Mouse (Mus musculus) forebrain, embryonic 14.5 days (tissue): Measurements from ENCODE around the gene Anxa1. TPM values are rescaled to one million over a fixed set of nuclear protein-coding genes. Genes with fewer than 3 reads are reported as not detected.

Experiments used
- ATAC-seq: fragments of 200-750 bp; cut with Nextera tagmentation; 2 replicates; pipeline ENCODE4 v1.8.0; 2017; ENCODE audit warnings: mild to moderate bottlenecking, moderate library complexity
- DNase-seq: peaks from one replicate; pipeline ENCODE4 v3.0.0-alpha.2; 2015; ENCODE audit warnings: low spot score
- H3K27ac ChIP-seq: fragments of 300-500 bp; sonication (generic); 2 replicates; pipeline ENCODE4 v1.5.1; 2014; ENCODE audit warnings: low read depth, mild to moderate bottlenecking, control low read depth, low read length, moderate library complexity
- H3K27me3 ChIP-seq: fragments of 300-500 bp; sonication (generic); replicated peaks from 2 replicates; pipeline ENCODE4 v1.6.1; 2014; ENCODE audit warnings: low read length, control low read depth, mixed read lengths; ENCODE audit not compliant: control insufficient read depth, insufficient read depth
- H3K36me3 ChIP-seq: fragments of 300-500 bp; sonication (generic); 2 replicates; pipeline ENCODE4 v1.6.1; 2014; ENCODE audit warnings: low read length, control low read depth; ENCODE audit not compliant: control insufficient read depth, insufficient read depth
- H3K4me1 ChIP-seq: fragments of 300-500 bp; sonication (generic); 2 replicates; pipeline ENCODE4 v1.6.1; 2014; ENCODE audit warnings: antibody characterized with exemption, low read length, control low read depth; ENCODE audit not compliant: control insufficient read depth, insufficient read depth
- H3K4me2 ChIP-seq: fragments of 300-500 bp; sonication (generic); 2 replicates; pipeline ENCODE4 v1.6.1; 2014; ENCODE audit warnings: mild to moderate bottlenecking, control low read depth, low read length
- H3K4me3 ChIP-seq: fragments of 300-500 bp; sonication (generic); 2 replicates; pipeline ENCODE4 v1.5.1; 2014; ENCODE audit warnings: low read depth, low read length, control low read depth
- H3K9ac ChIP-seq: fragments of 300-500 bp; sonication (generic); 2 replicates; pipeline ENCODE4 v1.6.1; 2014; ENCODE audit warnings: mild to moderate bottlenecking, low read length, control low read depth, moderate library complexity
- H3K9me3 ChIP-seq: fragments of 300-500 bp; sonication (generic); replicated peaks from 2 replicates; pipeline ENCODE4 v1.6.1; 2016; ENCODE audit warnings: low read length, control low read depth, mixed read lengths; ENCODE audit not compliant: control insufficient read depth
- WGBS: fragments of 180-500 bp; shearing (Covaris S2); extraction: QIAGEN DNeasy Blood & Tissue Kit; methylation state at CpG from one replicate; pipeline ENCODE4 v1.1.7; 2014; 5-methylcytosine and 5-hydroxymethylcytosine counted together
- polyA plus RNA-seq: library from polyadenylated mRNA; unstranded; fragments of >200 nt; fragmentation: Nextera tagmentation; extraction: Ambion mirVana; gene quantifications from 2 replicates; pipeline ENCODE4 v1.2.1, GENCODE M21; 2014

Gene Anxa1
- polyA plus RNA-seq, 1 experiment from 2014 or later, result 4.9 TPM

DNA sequence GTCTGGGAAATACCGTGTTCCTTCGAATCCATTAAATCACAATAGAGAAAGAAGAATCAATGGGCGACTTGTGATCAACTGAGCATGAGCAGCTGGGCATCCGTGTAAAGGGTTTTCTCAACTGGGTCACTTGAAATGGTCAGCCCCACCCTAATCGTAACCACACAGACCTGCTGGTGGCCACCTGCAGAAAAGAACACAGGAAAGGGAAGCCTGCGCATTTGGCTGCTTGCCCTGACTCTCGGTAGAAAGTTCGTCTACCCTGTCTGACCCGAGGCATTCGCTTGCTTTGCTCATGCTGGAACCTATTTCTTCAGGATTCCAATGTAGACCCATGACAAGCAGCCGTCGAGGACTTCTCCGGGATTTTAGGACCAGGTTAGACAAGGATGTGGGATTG, 25.8 kb downstream of the Anxa1 start:
- no peak for DNase-seq
- Histone ChIP-seq H3K4me2 (no peak overlapping the region), H3K4me3 (no peak overlapping the region), H3K27ac (no peak overlapping the region), H3K4me1 (no peaks in the 10 kb centered on the region), H3K9ac (no peak overlapping the region), H3K9me3 (no peaks in the 10 kb centered on the region), H3K36me3 (no peaks in the 10 kb centered on the region), H3K27me3 (no peaks in the 10 kb centered on the region)
- WGBS, result 91% methylated on average over 13 of the region's 13 CpGs
- ATAC-seq, result no peak

DNA sequence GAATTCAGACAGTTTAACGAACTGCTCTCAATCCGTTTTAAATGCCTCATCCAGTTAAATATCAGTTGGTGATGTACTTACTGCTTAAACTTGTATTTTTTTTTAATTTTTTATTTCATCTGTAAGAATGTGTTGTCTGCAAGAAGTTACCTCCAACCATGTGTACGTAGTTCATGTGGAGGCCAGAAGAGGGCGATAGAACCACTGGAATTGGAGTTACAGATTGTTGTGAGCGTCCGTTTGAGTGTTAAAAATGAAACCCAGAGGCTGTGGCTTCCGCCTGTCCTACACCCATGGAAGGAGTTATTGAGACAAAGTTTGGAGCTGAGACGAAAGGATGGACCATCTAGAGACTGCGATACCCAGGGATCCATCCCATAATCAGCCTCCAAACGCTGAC, 27.5 kb downstream of the Anxa1 start:
- Histone ChIP-seq H3K36me3 (no peaks in the 10 kb centered on the region), H3K9me3 (no peaks in the 10 kb centered on the region), H3K27ac (no peak overlapping the region), H3K27me3 (no peaks in the 10 kb centered on the region), H3K9ac (no peak overlapping the region), H3K4me3 (no peak overlapping the region), H3K4me1 (no peaks in the 10 kb centered on the region), H3K4me2 (no peak overlapping the region)
- ATAC-seq (no peak), DNase-seq (no peak)
- 72% methylated on average over 10 of the region's 10 CpGs for WGBS

DNA sequence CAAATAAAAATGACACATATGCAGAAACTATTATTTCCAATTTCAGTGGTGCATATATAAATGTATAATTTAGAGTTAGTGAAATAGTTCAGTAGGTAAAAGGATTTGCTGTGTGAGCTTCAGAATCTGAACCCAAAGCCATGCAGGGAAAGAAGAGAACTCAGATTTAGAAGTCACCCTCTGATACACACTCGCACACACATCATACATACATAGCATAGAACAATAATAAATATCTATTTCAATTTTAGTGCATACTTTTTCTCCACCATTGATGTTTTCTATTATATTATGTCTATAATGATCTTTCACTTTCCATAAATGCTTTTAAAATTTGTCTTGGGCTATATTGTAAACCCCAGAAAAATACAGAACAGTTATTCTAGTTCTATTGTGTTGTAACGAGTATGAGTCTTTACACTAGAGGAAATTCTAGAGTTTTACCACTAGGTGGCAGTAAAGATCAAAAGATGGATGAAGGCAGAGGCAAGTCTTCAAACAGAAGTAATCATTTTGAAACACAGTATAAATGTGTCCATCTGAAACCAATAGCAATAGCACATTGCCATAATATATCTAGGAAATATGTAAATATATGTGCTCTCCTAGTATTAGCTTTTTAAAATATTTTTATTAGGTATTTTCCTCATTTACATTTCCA, 28.7 kb downstream of the Anxa1 start:
- Histone ChIP-seq H3K4me3 (no peak overlapping the region), H3K4me2 (no peak overlapping the region), H3K27me3 (no peaks in the 10 kb centered on the region), H3K9ac (no peak overlapping the region), H3K4me1 (no peaks in the 10 kb centered on the region), H3K36me3 (no peaks in the 10 kb centered on the region), H3K9me3 (no peaks in the 10 kb centered on the region), H3K27ac (no peak overlapping the region)
- peak; percentile 84 for DNase-seq
- 44% methylated on average over 2 of the region's 2 CpGs for WGBS
- peak; percentile 90 for ATAC-seq

DNA sequence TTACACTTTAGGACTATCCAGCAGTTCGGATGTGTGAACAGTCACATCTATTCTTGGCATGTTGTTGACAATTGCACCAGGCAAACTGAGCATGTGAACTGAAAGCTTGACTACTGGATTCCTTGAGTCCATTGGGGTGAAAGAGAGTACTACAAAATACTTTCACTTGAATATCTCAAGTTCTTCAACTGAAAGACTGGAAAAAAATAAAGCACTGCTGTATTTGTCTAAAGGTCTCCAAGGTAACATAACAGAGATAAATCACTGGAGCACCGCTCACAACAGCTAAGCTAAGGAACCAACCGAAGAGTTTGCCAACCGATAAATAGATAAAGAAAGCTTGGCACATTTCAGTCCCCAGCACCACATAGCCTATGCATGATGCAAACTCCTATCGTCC, 32.1 kb downstream of the Anxa1 start:
- no peaks in the 10 kb centered on the region for H3K27me3 ChIP-seq
- no peak for DNase-seq

DNA sequence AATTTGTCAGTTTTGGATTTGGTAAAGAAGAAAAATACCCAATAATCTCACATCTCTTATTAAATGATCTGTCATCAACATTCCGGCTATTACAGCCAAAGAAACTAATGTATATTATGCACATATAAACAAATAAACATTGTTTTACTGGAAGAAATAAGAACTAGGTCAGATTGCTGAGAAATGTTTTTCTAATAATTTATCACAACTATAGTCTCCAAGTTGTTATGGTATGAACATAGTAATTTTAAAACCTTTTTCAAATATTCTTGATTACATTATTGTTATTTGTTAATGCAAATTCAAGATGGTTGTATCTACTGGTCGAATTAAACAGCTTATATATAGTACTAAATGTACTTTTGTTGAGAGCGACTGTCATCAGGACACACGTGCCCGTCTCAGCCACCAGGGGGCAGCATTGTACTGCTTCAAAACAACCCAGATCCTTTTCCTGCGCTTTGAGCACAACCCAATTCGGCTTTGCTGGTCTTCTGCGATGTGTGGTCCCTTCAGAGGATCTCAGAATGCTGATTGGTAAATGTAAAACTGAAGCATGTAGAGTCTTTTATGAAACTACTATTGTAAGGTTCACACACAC, 45.3 kb downstream of the Anxa1 start:
- 10% methylated on average over 8 of the region's 8 CpGs for WGBS
- peak; percentile 89 for ATAC-seq

More for the DNA sequence above, 32.1 kb downstream of the Anxa1 start:
- Histone ChIP-seq H3K36me3 (no peaks in the 10 kb centered on the region), H3K27ac (no peak overlapping the region), H3K9me3 (no peaks in the 10 kb centered on the region), H3K4me1 (no peaks in the 10 kb centered on the region), H3K4me2 (no peak overlapping the region), H3K4me3 (no peak overlapping the region), H3K9ac (no peak overlapping the region)
- 90% methylated on average over 5 of the region's 5 CpGs for WGBS
- no peak for ATAC-seq

DNA sequence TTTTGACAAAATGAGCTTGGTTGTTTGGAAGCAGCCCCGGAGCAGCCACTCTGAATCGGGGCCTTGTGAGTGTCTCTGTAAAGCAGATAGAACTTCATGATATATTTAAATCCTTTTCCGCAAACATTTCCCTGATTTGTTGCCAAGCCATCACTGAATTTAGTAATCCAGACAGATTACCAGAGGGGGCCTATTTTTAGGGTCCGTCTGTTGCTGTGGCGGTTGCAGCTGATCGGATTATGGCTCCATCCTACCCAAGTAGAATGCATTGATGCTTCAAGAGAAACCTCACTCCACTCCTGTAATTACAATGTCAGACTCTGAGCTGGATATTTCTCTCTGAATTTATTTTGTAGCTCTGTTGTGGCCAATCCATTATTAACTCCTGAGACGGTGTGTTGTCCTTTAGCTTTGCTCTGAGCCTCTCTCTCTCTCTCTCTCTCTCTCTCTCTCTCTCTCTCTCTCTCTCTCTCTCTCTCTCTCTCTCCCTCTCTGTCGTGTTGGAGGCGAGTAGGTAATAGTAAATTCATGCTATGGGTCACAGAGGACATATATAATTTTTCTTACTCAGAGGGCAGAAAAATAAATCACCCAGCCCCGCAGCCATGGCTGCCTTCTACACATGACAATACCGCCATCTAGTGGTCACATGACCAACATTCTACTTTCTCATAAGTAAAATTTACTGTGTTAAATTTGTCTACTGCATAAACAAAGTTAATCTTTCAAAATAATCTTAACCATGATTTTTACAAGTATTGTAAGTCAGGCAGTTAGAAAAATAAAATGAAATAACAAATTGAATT, 46.0 kb downstream of the Anxa1 start:
- Histone ChIP-seq H3K9ac (no peak overlapping the region), H3K4me2 (no peak overlapping the region), H3K9me3 (no peaks in the 10 kb centered on the region), H3K27ac (no peak overlapping the region), H3K27me3 (no peaks in the 10 kb centered on the region), H3K36me3 (no peaks in the 10 kb centered on the region), H3K4me1 (no peaks in the 10 kb centered on the region; the same call in 1 of the 2 replicates), H3K4me3 (no peak overlapping the region)
- WGBS, result 39% methylated on average over 11 of the region's 11 CpGs
- DNase-seq (peak; percentile 88), ATAC-seq (peak; percentile 90)

More for the DNA sequence above, 45.3 kb downstream of the Anxa1 start:
- no peaks in the 10 kb centered on the region; the same call in 1 of the 2 replicates for H3K4me1 ChIP-seq
- H3K4me3 ChIP-seq, result no peak overlapping the region
- no peaks in the 10 kb centered on the region for H3K9me3 ChIP-seq
- H3K4me2 ChIP-seq, result no peak overlapping the region
- no peaks in the 10 kb centered on the region for H3K36me3 ChIP-seq
- H3K9ac ChIP-seq, result no peak overlapping the region
- H3K27me3 ChIP-seq, result no peaks in the 10 kb centered on the region
- peak; percentile 86 for DNase-seq
- no peak overlapping the region for H3K27ac ChIP-seq

DNA sequence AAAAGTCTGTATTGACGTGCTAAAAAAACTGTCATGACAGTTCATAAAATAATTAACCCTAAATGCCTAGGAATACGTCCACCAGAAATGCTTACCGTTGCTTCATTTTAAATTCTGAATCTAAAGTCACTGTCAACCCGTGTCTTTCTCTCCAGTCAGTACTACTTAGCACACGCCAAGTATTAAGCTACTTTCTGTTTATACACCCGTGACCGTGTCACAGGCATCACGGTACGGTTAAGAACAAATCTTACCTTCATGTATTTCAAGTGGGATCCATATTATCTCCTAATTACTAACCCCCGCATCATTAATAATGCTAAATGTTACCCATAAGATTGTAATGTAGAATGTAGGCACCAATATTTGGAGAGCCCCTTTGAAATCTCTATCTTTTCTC, 46.7 kb downstream of the Anxa1 start:
- Histone ChIP-seq H3K27ac (no peak overlapping the region), H3K4me2 (no peak overlapping the region), H3K9ac (no peak overlapping the region), H3K4me1 (no peaks in the 10 kb centered on the region; the same call in 1 of the 2 replicates), H3K27me3 (no peaks in the 10 kb centered on the region), H3K4me3 (no peak overlapping the region), H3K9me3 (no peaks in the 10 kb centered on the region), H3K36me3 (no peaks in the 10 kb centered on the region)
- WGBS, result 78% methylated on average over 10 of the region's 10 CpGs
- no peak for ATAC-seq
- DNase-seq, result no peak
